Mouse (Mus musculus): ENCODE measurements at regions not wholly inside any gene's neighbourhood (a gene's known extent, or its start where the extent isn't known, plus 50 kb on each side); places are given as distances from the start of the nearest gene placed in this dataset.

DNA sequence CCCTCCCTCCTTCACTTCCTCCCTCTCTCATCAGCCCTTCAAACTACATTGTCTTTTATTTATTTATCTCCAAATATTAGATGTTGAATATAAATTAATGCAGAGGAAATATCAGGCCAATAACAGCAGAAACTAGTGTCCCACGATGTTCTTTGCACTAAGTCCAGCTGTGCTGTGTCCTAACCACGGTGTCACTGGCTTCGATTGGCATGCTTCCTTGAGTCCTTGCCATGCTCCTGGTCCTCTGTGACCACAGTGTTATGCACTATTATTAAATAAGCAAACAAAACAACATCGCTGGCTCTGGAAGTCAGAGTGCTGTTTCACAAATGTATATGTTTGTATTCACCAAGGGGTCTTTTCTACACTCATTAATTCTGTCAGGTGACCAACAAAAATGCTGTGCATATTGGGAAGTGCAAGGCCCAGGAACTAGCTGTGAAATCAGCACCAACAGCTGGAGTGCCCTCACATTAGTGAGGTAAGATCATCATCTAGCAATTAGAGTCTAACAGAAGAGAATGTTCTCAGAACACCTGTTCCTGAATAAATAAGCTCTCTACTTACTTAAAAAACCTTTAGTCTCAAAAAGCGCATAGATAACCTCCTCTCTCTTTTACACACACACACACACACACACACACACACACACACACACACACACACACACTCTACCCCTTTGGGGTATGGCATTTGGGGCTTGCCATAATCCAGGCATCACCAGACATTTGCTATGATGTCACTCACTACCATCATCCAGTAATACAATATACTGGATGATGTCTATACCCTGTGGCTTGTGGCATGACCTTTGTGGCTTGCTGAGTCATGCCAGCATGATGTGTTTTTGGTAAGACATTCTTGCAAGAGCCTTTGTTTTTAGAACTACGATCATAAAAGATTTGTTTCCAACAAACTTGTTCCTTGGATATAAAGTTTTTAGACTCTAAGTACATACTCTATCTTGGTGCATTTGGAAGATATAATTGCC, 81.9 kb upstream of the Rgs2 start:
- no peak for DNase-seq

DNA sequence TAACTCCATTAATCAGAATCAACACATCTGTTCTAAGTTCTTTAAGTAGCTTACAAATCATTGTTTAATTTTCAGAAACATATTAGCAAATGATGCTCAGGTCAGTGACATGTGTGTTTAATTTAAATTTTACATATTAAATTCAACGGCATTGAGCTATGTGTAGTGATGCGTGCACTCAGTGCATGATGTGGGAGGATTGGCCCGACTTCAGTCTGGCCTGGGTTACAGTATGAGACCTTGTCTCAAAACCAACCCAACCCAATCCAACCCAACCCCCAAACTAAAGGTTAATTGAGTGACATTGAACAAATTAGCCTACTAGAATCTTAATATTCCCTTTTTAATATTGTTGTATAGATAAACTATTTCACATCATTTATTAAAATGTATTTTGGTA, 75.0 kb upstream of the Rgs2 start:
- DNase-seq = no peak

DNA sequence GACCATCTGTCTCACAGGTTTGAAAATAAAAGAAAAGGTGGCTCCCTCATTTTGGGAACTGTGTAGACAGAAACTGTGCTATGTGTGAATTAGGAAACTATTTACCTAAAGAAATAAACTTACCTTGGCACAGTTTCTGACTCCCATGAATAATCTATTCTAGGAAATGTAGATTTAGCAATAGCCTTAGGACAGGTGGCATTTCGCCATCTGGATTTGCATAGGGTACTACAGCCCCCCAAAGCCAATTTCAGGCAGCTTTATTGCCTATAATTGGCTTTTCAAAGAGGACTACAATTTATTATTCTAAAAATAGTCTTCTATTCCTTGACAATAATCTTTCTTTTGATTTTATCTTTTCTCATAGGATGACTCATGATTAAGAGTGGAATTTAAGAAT, 74.5 kb upstream of the Rgs2 start:
- DNase-seq = peak; percentile 33 to 54

DNA sequence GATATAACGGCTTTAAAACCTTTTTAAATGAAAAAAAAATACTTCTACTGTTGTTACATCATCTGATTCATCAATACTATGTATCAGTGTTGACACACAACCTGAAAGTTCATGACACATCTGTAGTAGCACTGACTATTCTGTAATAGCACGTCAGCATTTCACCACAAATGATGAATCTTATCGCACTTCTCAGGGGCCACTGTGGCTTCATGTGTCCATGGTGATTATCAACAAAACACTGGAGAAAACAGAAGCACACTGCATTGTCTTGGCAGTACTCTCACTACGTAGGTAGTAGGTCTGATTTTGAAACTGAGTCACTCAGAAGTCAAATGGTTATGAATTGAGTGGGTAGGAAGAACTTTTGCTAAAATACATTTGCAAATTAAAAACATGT, 72.0 kb upstream of the Rgs2 start:
- no peak for DNase-seq

DNA sequence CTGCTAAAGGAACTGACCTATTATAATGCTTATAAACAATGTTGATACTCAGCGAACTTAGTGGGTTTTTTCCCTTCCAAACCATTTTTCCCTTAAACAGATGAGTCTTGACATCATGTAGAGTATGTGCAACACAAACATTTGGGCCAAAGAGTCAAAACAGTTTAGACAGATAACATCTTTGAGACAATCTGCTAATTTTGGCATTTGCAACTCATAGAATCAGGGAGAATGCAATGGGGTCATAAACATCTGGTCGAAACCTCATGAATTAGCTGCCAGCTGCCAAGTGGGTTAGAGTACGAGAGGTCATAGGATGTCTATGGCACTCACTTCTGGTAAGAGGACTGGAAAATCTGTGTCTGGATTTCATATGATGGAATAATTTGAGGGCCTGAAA, 57.3 kb upstream of the Rgs2 start:
- no peak for DNase-seq

DNA sequence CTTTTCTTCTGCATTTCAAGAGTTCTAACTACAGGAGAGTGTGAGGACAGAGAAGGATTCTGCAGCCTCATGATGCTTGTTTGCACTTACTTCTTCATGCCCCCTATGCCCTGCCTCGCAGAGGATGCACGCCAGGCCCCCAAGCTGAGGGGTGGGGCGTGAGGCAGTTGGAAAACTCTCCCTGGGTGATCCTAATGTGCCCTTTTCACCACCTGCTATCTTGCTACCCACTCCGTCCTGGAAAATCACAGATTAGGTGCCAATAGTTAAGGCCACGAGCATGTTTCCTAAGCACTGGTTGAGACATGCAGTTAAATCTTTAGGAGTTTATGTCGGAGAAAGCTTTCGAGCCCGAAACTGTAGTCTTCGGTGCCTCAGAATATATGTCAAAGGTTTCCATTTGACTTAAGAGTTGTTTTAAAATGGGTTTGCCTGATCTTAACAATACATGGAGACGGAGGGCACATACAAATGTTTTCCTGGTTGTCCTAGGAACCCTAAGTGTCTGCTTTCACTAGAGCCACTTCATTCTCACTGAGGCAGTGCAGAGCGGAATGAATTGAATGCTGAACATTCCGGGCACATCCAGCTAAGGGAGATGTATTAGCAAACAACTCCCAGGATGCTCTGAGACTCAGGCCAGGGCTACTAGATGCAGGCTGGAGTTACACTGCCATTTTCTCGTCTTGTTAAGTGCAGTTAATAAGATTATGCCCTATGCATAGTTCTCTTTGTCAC, 51.7 kb upstream of the Rgs2 start:
- DNase-seq = no peak
